Mouse (Mus musculus) midbrain, embryonic 13.5 days (tissue): ENCODE data around the gene Srrm2. TPM values are rescaled to one million over a fixed set of nuclear protein-coding genes. Genes with fewer than 3 reads are reported as not detected.

Source experiments
- microRNA-seq: library from miRNA; unstranded; fragments of <30 nt; microRNA quantifications from one replicate; pipeline ENCODE4, GENCODE M21; 2016
- polyA plus RNA-seq: library from polyadenylated mRNA; unstranded; fragments of >200 nt; fragmentation: Nextera tagmentation; extraction: Ambion mirVana; gene quantifications from 2 replicates; pipeline ENCODE4 v1.2.1, GENCODE M21; 2015

The Srrm2 gene
- polyA plus RNA-seq, 1 experiment from 2014 or later = 664 TPM

Small RNAs within 50 kb of the gene (microRNA-seq; reads per million reads assigned to microRNA genes)
- not detected for gene Mir5125

Other genes with a start within 250 kb of the Srrm2 start
- gene Zfp213, start 226.3 kb upstream of the Srrm2 start, polyA plus RNA-seq = 18.0 and 20.4 TPM in 2 replicates
- gene Zfp13, start 191.0 kb upstream of the Srrm2 start, polyA plus RNA-seq = 26.6 and 28.7 TPM in 2 replicates
- not detected in 2 replicates for gene Zscan10, start 189.7 kb upstream of the Srrm2 start, polyA plus RNA-seq
- gene Mmp25, start 145.3 kb upstream of the Srrm2 start, polyA plus RNA-seq = 1.1 TPM in 2 replicates
- gene Bicdl2, start 130.0 kb upstream of the Srrm2 start, polyA plus RNA-seq = 0.16 TPM in 1 of 2 replicates, not detected in the other
- gene Hcfc1r1, start 116.9 kb upstream of the Srrm2 start, polyA plus RNA-seq = 84.9 and 90.9 TPM in 2 replicates
- gene Thoc6, start 116.7 kb upstream of the Srrm2 start, polyA plus RNA-seq = 44.8 and 46.5 TPM in 2 replicates
- 1.4 and 2.9 TPM in 2 replicates for gene Tnfrsf12a, start 113.1 kb upstream of the Srrm2 start, polyA plus RNA-seq
- gene Cldn6, start 111.3 kb upstream of the Srrm2 start, polyA plus RNA-seq = 0.15 and 0.17 TPM in 2 replicates
- gene Cldn9, start 106.5 kb upstream of the Srrm2 start, polyA plus RNA-seq = 0.32 and 1.1 TPM in 2 replicates
- gene 1520401A03Rik, start 67.7 kb upstream of the Srrm2 start, polyA plus RNA-seq = 0.30 TPM in 1 of 2 replicates, not detected in the other
- 21.4 and 26.5 TPM in 2 replicates for gene Pkmyt1, start 64.2 kb upstream of the Srrm2 start, polyA plus RNA-seq
- 55.8 and 56.8 TPM in 2 replicates for gene Paqr4, start 49.7 kb upstream of the Srrm2 start, polyA plus RNA-seq
- gene Kremen2, start 44.7 kb upstream of the Srrm2 start, polyA plus RNA-seq = 0.57 and 0.66 TPM in 2 replicates
- 238 and 243 TPM in 2 replicates for gene Flywch1, start 18.9 kb upstream of the Srrm2 start, polyA plus RNA-seq
- 63.9 and 70.5 TPM in 2 replicates for gene Flywch2, start 4.5 kb upstream of the Srrm2 start, polyA plus RNA-seq
- 1,286 and 1,324 TPM in 2 replicates for gene Elob, start 38.6 kb downstream of the Srrm2 start, polyA plus RNA-seq
- 0.30 and 0.36 TPM in 2 replicates for gene Prss33, start 45.5 kb downstream of the Srrm2 start, polyA plus RNA-seq
- not detected in 2 replicates for gene Prss32, start 53.3 kb downstream of the Srrm2 start, polyA plus RNA-seq
- 0.94 and 1.5 TPM in 2 replicates for gene Prss41, start 53.6 kb downstream of the Srrm2 start, polyA plus RNA-seq
- not detected in 2 replicates for gene Prss21, start 77.5 kb downstream of the Srrm2 start, polyA plus RNA-seq
- not detected in 2 replicates for gene Dcpp1, start 90.3 kb downstream of the Srrm2 start, polyA plus RNA-seq
- gene Dcpp2, start 90.3 kb downstream of the Srrm2 start, polyA plus RNA-seq = not detected in 2 replicates
- not detected in 2 replicates for gene Dcpp3, start 126.9 kb downstream of the Srrm2 start, polyA plus RNA-seq
- gene Sbp, start 151.1 kb downstream of the Srrm2 start, polyA plus RNA-seq = not detected in 2 replicates
- gene Sbpl, start 164.7 kb downstream of the Srrm2 start, polyA plus RNA-seq = not detected in 2 replicates
- not detected in 2 replicates for gene Prss30, start 190.0 kb downstream of the Srrm2 start, polyA plus RNA-seq
- gene Prss22, start 207.6 kb downstream of the Srrm2 start, polyA plus RNA-seq = 0.12 TPM in 1 of 2 replicates, not detected in the other
- 0.32 and 0.54 TPM in 2 replicates for gene Prss27, start 247.6 kb downstream of the Srrm2 start, polyA plus RNA-seq